Mouse (Mus musculus) CH12.LX (cell line): ENCODE data around the gene Pcbp2.

ENCODE experiments used
- CHD2 ChIP-seq: IDR thresholded peaks from 2 replicates; pipeline ENCODE4 v1.6.1; 2011; ENCODE audit warnings: low read length, improper control_type of control experiment
- CTCF ChIP-seq, 2 experiments: IDR thresholded peaks in 1 of 2; conservative IDR thresholded peaks in 1 of 2; 2 replicates each; pipeline ENCODE4 v1.5.1; 2011 to 2012; ENCODE audit warnings: low read depth in 2 of 2, low read length in 2 of 2, improper control_type of control experiment in 1 of 2, inconsistent platforms in 1 of 2, mild to moderate bottlenecking in 1 of 2, moderate library complexity in 1 of 2
- E2F4 ChIP-seq: IDR thresholded peaks from 2 replicates; pipeline ENCODE4 v1.6.1; 2011; ENCODE audit warnings: low read depth, low read length, improper control_type of control experiment; ENCODE audit not compliant: insufficient replicate concordance
- ELF1 ChIP-seq: IDR thresholded peaks from 2 replicates; pipeline ENCODE4 v1.6.1; 2014; ENCODE audit warnings: low read depth, mild to moderate bottlenecking, inconsistent platforms, low read length, improper control_type of control experiment
- EP300 ChIP-seq: IDR thresholded peaks from 2 replicates; pipeline ENCODE4 v1.6.1; 2011; ENCODE audit warnings: low read length, improper control_type of control experiment
- KAT2A ChIP-seq: IDR thresholded peaks from 2 replicates; pipeline ENCODE4 v1.6.1; 2012; ENCODE audit warnings: low read length, improper control_type of control experiment, inconsistent platforms; ENCODE audit not compliant: insufficient replicate concordance
- MAFK ChIP-seq: IDR thresholded peaks from 2 replicates; pipeline ENCODE4 v1.6.1; 2011; ENCODE audit warnings: low read length, improper control_type of control experiment; ENCODE audit not compliant: insufficient replicate concordance
- MAX ChIP-seq: IDR thresholded peaks from 2 replicates; pipeline ENCODE4 v1.6.1; 2011; ENCODE audit warnings: low read length, improper control_type of control experiment
- POLR2A ChIP-seq: IDR thresholded peaks from 2 replicates; pipeline ENCODE4 v1.6.1; 2011; ENCODE audit warnings: low read depth, mild to moderate bottlenecking, improper control_type of control experiment, low read length
- ZNF384 ChIP-seq: IDR thresholded peaks from 2 replicates; pipeline ENCODE4 v1.6.1; 2012; ENCODE audit warnings: low read depth, low read length, improper control_type of control experiment, inconsistent platforms

DNA sequence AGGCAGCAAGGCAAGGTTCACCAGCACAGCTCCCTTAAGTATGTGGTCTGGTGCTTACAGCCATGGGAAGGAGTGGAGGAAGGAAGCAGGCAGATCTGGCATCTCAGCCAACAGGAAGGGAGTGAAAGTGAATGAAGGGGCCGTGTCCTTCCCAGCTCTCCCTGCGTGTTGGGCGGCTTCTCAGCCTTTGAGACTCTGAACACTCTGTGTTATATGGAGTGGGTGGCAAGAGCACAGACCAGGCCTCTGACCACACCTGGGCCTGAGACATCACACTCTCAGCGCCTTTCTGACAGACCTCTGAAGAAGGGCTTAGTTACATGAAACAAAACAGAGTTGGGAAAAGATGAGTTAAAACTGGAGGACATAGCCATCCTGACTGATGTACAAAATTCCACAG is 60.2 kb downstream of the Pcbp2 start:
- TF ChIP-seq EP300: no peak
- TF ChIP-seq CHD2: no peak
- no peak for TF ChIP-seq CTCF (conservative IDR thresholded peaks at IDR 0.05 in 1 of 2, IDR thresholded peaks at IDR 0.05 in 1 of 2; ENCODE audit: low read depth in 2 of 2, low read length in 2 of 2)
- TF ChIP-seq ELF1: no peak
- no peak for TF ChIP-seq MAX
- no peak for TF ChIP-seq ZNF384
- no peak for TF ChIP-seq POLR2A
- TF ChIP-seq E2F4: no peak
- TF ChIP-seq KAT2A: no peak
- TF ChIP-seq MAFK: no peak
